Mouse (Mus musculus): Measurements from ENCODE around the gene Dock8. TPM values are rescaled to one million over a fixed set of nuclear protein-coding genes. Genes with fewer than 3 reads are reported as not detected.

The Dock8 gene
- total RNA-seq, 2 experiments from 2014 or later = 3.4 to 3.7 TPM

GRCm38 (mm10) chr19:25230058-25230974 is 231.0 kb downstream of the Dock8 start:
- intact Hi-C loops (cut with DNase I) = no loop called here

DNA sequence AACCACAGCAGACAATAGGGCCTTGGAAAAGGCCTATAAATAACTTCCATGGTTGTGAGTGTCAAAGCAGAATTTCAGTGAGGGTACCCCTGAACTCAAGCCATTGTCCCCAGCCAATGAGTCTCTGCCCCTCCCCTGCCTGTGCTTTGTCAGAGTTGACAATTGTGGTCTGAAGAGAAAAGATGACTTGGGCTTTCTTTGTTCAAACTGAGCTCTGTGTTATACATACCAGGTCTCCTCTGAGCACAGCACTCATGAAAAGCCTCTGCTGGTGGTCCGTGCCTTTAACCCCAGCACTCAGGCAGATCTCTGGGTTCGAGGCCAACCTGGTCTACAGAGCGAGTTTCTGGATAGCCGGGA is 231.6 kb downstream of the Dock8 start:
- intact Hi-C loops (cut with DNase I) = no loop called here
- no peak for DNase-seq (ENCODE audit: low spot score in 2 of 2)

More at GRCm38 (mm10) chr19:25230058-25230974, 231.0 kb downstream of the Dock8 start:
- DNase-seq (ENCODE audit: low spot score in 2 of 2) = no peak

- DNase-seq (ENCODE audit: low spot score in 2 of 2) = peak in 1 of 2 experiments; percentile 36
- intact Hi-C loops (cut with DNase I) = no loop called here
Measured at GRCm38 (mm10) chr19:25232032-25232431, 232.7 kb downstream of the Dock8 start.

GRCm38 (mm10) chr19:25236596-25237491 is 237.5 kb downstream of the Dock8 start, which contains the start of gene Kank1:
Gene Kank1 (plus strand): TSS chr19:25236975.
- intact Hi-C loops (cut with DNase I) = loop anchor here (1.0 kb wide), 1 partner anchor 104 kb away; no protein-coding TSS in a partner anchor
- peak; percentile 41 to 63 for DNase-seq (ENCODE audit: low spot score in 2 of 2)

DNA sequence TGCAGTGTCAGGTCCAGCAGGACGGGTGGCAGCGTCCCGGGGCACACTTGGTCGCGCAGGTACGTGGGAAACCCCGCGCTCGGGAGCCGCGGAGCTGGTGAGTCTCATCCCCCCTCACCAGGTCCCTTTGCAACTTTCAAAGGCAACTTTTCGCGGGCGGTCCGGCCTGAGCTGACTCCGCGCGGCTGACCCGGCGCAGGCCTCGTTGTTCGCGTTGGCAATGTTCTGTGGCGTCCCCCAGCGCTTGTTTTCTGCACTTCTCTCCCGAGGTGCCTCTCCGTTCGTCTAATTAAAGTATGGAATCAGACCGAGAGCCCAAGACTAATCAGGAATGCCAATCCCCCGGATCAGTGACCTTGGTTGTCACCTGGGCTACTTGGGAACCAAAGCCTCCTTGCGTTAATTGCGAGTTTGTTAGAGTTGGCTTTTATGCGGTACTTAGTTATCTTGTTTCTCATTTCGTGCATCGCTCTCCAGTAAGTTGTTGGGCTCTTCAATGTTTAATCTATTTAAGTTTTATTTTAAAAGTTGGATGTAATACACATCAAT is 238.2 kb downstream of the Dock8 start:
- peak; percentile 23 to 25 for DNase-seq (ENCODE audit: low spot score in 2 of 2)
- intact Hi-C loops (cut with DNase I) = loop anchor here (1.0 kb wide), 1 partner anchor 104 kb away; no protein-coding TSS in a partner anchor

DNA sequence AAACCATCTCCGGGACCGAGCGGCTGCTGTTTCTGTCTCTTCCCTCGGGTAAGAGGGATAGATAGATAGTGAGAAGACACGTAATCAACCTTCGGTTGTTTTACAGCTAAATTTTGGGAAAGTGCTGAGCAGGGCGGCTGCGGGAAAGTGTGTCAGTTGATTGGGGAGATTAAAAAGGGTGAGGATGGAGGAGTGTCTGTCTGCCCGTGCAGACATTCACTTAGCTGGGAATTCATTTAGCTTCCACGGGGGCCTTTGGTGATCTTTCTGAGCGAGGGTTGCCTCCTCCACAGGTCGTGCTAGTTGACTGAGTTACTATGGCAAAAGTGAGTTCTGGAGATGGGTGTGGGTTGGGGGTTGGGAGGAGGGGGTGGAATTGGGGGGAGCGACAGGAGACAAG is 238.8 kb downstream of the Dock8 start:
- intact Hi-C loops (cut with DNase I) = no loop called here
- no peak for DNase-seq (ENCODE audit: low spot score in 2 of 2)

DNA sequence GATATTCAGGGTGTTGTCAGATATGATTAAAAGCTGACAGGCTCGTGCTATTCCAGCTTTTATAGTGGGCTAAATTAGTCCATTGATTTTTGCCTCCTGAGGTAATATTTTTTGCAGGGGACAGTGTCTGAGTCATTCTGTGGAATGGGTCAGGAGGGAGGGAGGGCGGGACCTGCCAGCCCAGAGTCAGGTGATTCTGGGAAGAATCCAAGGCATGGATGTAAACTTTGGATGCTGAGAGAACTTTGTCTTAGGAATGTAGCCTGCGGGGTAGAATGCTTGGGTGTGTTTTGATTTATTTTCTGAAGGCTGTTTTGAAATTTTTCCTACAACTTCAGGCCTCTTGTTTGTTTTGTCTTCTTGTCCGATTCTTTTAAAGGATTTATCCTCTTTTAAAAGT is 244.2 kb downstream of the Dock8 start:
- DNase-seq (ENCODE audit: low spot score in 2 of 2) = no peak
- intact Hi-C loops (cut with DNase I) = loop anchor here (5.0 kb wide), 1 partner anchor 89 kb away; no protein-coding TSS in a partner anchor

GRCm38 (mm10) chr19:25246062-25246461 is 246.7 kb downstream of the Dock8 start:
- intact Hi-C loops (cut with DNase I) = no loop called here
- no peak for DNase-seq (ENCODE audit: low spot score in 2 of 2)

- intact Hi-C loops (cut with DNase I) = no loop called here
- no peak for DNase-seq (ENCODE audit: low spot score in 2 of 2)
Measured at GRCm38 (mm10) chr19:25247858-25248552, 248.7 kb downstream of the Dock8 start.

- no peak for DNase-seq (ENCODE audit: low spot score in 2 of 2)
- intact Hi-C loops (cut with DNase I) = no loop called here
Measured at GRCm38 (mm10) chr19:25249230-25249629, 249.9 kb downstream of the Dock8 start.

DNA sequence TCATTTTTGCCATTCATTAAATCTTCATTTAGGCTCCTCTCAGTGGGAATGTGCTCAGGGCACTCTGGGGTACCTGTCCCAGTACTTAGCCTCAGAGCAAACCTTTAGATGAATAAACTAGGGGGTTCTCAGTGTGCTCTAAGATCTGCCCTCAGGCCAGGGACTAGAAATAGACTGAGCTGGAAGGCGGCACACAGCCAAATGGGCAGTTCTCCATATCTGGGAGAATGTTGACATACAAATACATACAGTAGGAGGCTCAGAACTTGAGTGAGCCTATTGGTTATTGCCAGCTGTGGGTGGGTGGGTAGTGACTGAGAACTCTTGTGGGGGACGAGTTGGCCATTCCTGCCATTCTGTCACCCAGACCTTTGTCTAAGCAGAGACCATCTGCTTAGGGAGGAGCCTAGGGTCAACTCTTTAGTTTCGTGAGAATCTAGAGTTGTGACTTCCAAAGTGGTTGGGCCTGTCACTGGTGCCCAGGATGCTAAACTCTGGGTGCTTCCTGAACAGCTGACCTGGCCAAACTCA is 252.3 kb downstream of the Dock8 start:
- no peak for DNase-seq (ENCODE audit: low spot score in 2 of 2)
- intact Hi-C loops (cut with DNase I) = no loop called here

Other genes with a start within 250 kb of the Dock8 start
- 1 to 10 TPM; 4.4 to 5.7 TPM for gene Pgm5, start 137.7 kb upstream of the Dock8 start, total RNA-seq (2021)
- 100 to 1,000 TPM; 218 to 232 TPM for gene Gm10053, start 123.8 kb upstream of the Dock8 start, total RNA-seq (2021)
- gene Foxd4, start 98.3 kb upstream of the Dock8 start, total RNA-seq (2021) = not detected
- 10 to 100 TPM; 12.9 to 17.5 TPM for gene Cbwd1, start 37.9 kb upstream of the Dock8 start, total RNA-seq (2021)
- 10 to 100 TPM; 18.7 to 18.9 TPM for gene Kank1, start 237.4 kb downstream of the Dock8 start, total RNA-seq (2021)